Mouse (Mus musculus) heart, embryonic 12.5 days (tissue): Measurements from ENCODE around the gene Dynlt1f. TPM values are rescaled to one million over a fixed set of nuclear protein-coding genes. Genes with fewer than 3 reads are reported as not detected.
"Not testable (repeated sequence)": the region's sequence is repeated elsewhere in the genome, so short reads cannot be mapped to it uniquely, and the experiment has no call there.

Source experiments
- ATAC-seq: fragments of 200-750 bp; cut with Nextera tagmentation; 2 replicates; pipeline ENCODE4 v1.8.0; 2017; ENCODE audit warnings: moderate TSS enrichment, moderate library complexity; ENCODE audit not compliant: insufficient number of reproducible peaks, low FRiP score
- H3K27ac ChIP-seq: fragments of 300-500 bp; sonication (generic); 2 replicates; pipeline ENCODE4 v1.5.1; 2016; ENCODE audit warnings: mild to moderate bottlenecking, moderate library complexity; ENCODE audit not compliant: poor library complexity, severe bottlenecking
- H3K27me3 ChIP-seq: fragments of 300-500 bp; sonication (generic); replicated peaks from 2 replicates; pipeline ENCODE4 v1.6.1; 2016; ENCODE audit warnings: mild to moderate bottlenecking, moderate library complexity
- H3K36me3 ChIP-seq: fragments of 300-500 bp; sonication (generic); 2 replicates; pipeline ENCODE4 v1.6.1; 2016; ENCODE audit warnings: mild to moderate bottlenecking, moderate library complexity
- H3K4me1 ChIP-seq: fragments of 300-500 bp; sonication (generic); replicated peaks from 2 replicates; pipeline ENCODE4 v1.6.1; 2016; ENCODE audit warnings: mild to moderate bottlenecking
- H3K4me2 ChIP-seq: fragments of 300-500 bp; sonication (generic); 2 replicates; pipeline ENCODE4 v1.6.1; 2016; ENCODE audit warnings: mild to moderate bottlenecking, moderate library complexity
- H3K4me3 ChIP-seq: fragments of 300-500 bp; sonication (generic); 2 replicates; pipeline ENCODE4 v1.5.1; 2016; ENCODE audit warnings: mild to moderate bottlenecking
- H3K9ac ChIP-seq: fragments of 300-500 bp; sonication (generic); 2 replicates; pipeline ENCODE4 v1.6.1; 2016; ENCODE audit warnings: mild to moderate bottlenecking, moderate library complexity
- H3K9me3 ChIP-seq: fragments of 300-500 bp; sonication (generic); replicated peaks from 2 replicates; pipeline ENCODE4 v1.6.1; 2016; ENCODE audit warnings: mild to moderate bottlenecking, moderate library complexity
- WGBS: fragments of 180-500 bp; shearing (Covaris S2); methylation state at CpG from one replicate; pipeline ENCODE4 v1.1.7; 2016; 5-methylcytosine and 5-hydroxymethylcytosine counted together
- polyA plus RNA-seq: library from polyadenylated mRNA; unstranded; fragments of >200 nt; fragmentation: Nextera tagmentation; extraction: Ambion mirVana; gene quantifications from 2 replicates; pipeline ENCODE4 v1.2.1, GENCODE M21; 2016

Dynlt1f gene
- polyA plus RNA-seq, 1 experiment from 2014 or later: 215 TPM

DNA sequence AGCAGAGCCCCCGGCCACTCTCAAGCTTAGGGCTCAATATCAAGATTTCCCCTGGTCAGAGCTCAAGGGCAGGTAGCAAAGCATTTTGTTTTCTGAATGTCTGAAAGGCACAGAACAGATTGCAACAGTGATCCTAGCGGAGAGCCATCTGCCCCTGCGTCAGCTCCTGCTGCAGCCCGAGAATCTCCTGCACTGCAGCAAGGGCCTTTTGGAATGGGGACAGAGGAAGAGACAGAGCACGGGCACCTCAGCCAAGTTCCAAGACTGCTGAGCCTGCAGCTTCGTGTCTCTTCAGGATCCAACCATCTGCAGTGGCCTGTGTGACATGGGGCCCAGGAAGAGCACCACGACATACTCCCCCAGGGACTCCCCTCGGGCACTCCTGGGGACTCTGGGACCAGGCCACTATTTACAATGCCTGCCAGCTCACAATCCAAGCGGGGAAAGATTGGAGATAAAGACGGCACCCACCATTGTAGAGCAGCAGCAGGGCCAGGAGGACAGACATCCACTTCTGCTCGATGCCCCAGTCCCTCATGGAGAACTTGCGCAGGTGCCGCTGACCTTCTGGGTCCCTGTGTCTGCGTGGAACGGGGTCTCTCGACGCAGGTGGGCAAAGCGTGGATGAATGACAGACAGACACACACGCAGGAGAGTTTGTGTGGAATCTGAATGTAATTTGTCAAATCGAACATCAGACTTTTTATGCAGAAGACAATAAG is 34.8 kb downstream of the Dynlt1f start:
- not testable (repeated sequence) for H3K9me3 ChIP-seq, H3K4me1 ChIP-seq, H3K4me3 ChIP-seq, H3K36me3 ChIP-seq, H3K27me3 ChIP-seq, H3K27ac ChIP-seq, H3K4me2 ChIP-seq, H3K9ac ChIP-seq, ATAC-seq
- 80% methylated on average over 18 of the region's 20 CpGs for WGBS

DNA sequence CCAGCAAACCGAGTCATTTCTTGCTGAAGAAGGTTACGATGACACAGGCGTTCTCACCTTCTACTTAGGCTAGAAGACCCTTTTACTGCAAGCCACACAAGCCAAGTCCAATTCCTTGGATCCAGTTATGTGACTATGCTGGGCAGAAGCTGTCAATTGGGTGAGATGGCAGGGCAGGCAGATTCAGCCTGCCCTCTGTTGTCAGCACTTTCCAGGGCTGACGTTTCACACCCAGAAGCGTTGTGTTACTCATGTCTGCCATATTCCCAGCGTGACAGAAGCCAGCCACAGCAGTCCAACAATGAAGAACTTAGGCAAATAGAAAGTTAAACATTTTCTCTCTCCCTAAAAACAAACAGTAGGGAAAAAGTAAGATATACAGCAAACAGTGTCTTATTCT is 35.7 kb downstream of the Dynlt1f start:
- not testable (repeated sequence) for H3K27ac ChIP-seq, H3K27me3 ChIP-seq, H3K9me3 ChIP-seq

DNA sequence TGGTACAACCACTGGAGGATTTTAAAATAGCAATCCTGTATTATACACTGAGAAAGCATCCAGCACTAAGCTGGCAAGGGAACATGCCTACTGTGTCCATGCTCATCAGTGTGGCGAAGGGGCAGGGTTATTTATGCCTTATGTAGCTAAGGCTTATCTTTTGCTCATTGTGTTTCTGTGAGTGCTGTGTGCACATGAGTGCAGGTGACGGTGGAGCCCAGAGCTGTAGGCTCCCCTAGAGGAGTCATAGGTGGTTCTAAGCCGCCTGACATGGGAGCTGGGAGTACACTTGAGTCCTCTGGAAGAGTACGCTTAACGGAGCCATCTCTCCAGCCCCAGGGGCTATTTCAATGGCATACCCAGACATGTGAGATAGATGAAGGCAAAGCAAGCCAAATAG is 36.4 kb downstream of the Dynlt1f start:
- WGBS: 82% methylated on average over 5 of the region's 5 CpGs
- H3K4me2 ChIP-seq, H3K36me3 ChIP-seq, H3K27me3 ChIP-seq, H3K4me1 ChIP-seq, H3K9ac ChIP-seq, H3K9me3 ChIP-seq, ATAC-seq, H3K27ac ChIP-seq, H3K4me3 ChIP-seq: not testable (repeated sequence)

More for the DNA sequence above, 35.7 kb downstream of the Dynlt1f start:
- not testable (repeated sequence) for ATAC-seq, H3K4me1 ChIP-seq, H3K4me3 ChIP-seq, H3K4me2 ChIP-seq, H3K36me3 ChIP-seq, H3K9ac ChIP-seq
- WGBS: 57% methylated on average over 6 of the region's 6 CpGs

DNA sequence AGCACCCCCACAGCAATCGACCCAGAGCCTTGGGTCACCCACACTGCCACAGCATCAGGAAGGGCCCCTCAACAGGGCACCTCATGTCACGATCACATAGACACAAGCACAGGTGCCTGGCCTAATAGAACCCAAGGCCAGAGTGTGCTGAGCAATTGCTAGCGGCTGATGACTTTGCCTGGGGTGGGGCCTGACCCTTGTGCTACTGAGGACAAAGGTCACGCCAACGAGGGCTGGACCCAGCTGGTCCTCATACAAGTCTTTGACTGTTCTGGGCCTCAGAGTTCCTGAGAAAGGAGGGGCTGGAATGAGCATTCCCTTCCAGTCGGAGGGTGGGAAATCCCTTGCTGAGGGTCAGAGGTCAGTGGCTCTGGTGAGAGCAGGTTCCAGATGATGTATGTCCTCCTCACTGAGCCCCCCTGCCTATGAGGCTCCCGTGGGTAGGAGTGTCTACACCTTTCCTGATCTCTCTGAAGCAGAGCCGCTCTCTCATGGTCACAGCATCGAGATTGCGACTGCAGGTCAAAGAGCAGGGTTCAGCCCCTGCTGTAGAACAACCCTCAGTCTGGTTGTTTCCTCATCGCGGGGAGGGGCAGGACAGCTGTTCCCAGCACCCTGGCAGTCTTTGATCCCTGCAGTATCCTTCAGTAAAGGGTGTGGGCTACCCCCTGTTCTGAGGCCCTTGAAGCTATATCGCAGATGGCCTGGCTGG is 37.9 kb downstream of the Dynlt1f start:
- ATAC-seq, H3K9ac ChIP-seq, H3K4me3 ChIP-seq, H3K4me1 ChIP-seq, H3K36me3 ChIP-seq, H3K9me3 ChIP-seq, H3K4me2 ChIP-seq, H3K27ac ChIP-seq, H3K27me3 ChIP-seq: not testable (repeated sequence)
- 64% methylated on average over 8 of the region's 13 CpGs for WGBS

DNA sequence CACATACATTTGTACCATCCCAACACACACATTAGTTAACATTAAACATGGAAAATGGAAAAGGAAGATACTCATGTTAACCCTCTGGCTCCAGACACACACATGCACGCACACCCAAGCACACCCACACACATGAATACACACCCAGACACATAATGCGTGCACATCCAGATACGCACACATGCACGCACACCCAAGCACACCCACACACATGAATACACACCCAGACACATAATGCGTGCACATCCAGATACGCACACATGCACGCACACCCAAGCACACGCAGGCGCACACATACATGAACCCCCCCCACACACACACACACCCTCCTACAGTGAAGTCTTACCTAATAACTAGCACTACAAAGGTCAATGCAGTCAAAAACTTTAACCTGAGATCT is 39.0 kb downstream of the Dynlt1f start:
- not testable (repeated sequence) for H3K36me3 ChIP-seq, H3K9me3 ChIP-seq, ATAC-seq, H3K4me3 ChIP-seq, H3K4me1 ChIP-seq, H3K27me3 ChIP-seq, H3K9ac ChIP-seq, H3K27ac ChIP-seq, H3K4me2 ChIP-seq
- 94% methylated on average over 9 of the region's 9 CpGs for WGBS

DNA sequence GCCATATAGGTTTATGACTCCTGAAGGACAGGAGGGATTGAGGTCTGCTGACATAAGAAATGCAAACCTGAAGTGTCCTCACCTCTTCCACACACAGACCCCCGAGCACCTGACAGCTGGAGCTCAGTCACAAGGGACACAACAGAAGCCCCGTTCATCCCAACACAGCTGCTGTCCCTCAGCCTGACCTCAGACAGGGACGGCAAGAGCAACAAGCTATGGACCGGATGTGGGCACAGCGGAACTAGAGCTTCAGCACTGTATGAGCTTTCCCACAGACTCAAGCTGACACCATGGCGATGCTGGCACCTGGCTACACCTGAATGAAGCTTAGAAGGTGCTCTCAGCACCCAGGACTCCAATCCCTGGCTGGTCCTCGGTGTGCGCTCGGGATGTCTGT is 41.4 kb downstream of the Dynlt1f start:
- not testable (repeated sequence) for H3K9me3 ChIP-seq, H3K27ac ChIP-seq, H3K4me1 ChIP-seq, H3K27me3 ChIP-seq, ATAC-seq, H3K9ac ChIP-seq, H3K4me3 ChIP-seq, H3K36me3 ChIP-seq, H3K4me2 ChIP-seq
- 91% methylated on average over 5 of the region's 9 CpGs for WGBS

DNA sequence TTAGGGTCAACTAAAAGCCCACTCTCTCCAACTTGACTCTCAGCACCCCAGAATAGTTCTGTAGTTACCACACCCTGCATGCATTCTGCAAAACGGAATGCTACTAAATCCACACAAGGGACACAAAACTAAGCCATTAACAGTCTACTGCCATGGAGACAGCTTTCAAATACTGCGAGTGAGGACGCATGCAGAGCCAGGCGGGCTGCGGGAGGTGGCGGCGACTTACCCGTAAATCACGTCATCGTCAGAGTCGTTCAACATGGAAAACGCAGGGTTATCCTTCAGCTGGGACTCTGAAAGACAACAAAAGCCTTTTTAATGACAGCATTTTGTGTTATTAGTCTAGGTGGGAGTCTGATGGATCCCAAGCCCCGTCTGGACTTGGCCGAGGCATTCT is 42.2 kb downstream of the Dynlt1f start:
- not testable (repeated sequence) for H3K4me3 ChIP-seq, H3K36me3 ChIP-seq, H3K4me1 ChIP-seq, H3K27ac ChIP-seq, ATAC-seq, H3K9me3 ChIP-seq, H3K27me3 ChIP-seq, H3K9ac ChIP-seq, H3K4me2 ChIP-seq
- 84% methylated on average over 11 of the region's 14 CpGs for WGBS

DNA sequence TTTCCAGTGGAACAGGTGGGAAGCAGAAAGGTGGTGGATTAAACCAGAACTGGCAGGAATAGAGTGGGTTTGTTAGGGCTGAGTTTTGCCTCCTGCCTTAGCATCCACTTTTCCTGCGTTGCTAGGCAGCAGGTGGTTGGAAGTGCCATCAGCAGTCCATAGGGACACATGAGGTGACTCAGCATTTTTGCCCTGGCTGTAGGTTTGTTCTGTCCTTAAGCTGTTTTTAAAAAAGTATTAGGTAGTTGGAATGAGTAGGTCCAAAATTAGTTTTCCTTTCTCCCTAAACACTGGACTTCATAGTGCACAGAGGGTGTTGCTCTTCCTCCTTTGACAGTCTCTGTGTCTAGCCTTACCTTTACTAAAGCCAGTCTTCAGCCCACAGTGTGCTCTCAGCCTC is 50.4 kb downstream of the Dynlt1f start:
- H3K9ac ChIP-seq, H3K4me3 ChIP-seq, H3K4me2 ChIP-seq, H3K9me3 ChIP-seq, H3K36me3 ChIP-seq, ATAC-seq, H3K27ac ChIP-seq, H3K4me1 ChIP-seq, H3K27me3 ChIP-seq: not testable (repeated sequence)
- 76% methylated on average over 1 of the region's 1 CpGs for WGBS

DNA sequence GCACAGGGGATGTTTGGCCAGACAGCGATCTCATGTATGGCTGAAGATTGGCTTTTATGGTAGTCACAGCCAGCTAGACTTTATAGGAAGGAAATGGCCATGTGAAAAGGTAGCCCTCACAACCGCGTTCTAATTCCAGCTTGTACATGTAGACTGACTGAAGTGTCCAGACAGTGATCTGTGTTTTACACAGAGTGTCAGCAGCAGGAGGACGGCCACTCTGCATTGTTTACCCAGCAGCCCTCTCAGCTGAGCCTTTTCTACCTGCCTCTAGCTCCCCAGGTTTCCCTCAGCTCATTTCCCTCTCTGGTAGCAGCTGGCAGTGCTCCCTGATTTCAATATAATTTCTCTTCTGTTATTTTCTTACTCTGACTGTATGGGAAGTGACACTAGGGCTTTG is 53.5 kb downstream of the Dynlt1f start:
- not testable (repeated sequence) for H3K9me3 ChIP-seq, H3K27me3 ChIP-seq, H3K27ac ChIP-seq, H3K36me3 ChIP-seq, H3K9ac ChIP-seq, ATAC-seq, H3K4me1 ChIP-seq
- Histone ChIP-seq H3K4me3 (peak overlapping the region; percentile 29; the same call in 1 of the 2 replicates), H3K4me2 (peak overlapping the region; percentile 44; the same call in 1 of the 2 replicates)
- 0% methylated on average over 3 of the region's 4 CpGs for WGBS

DNA sequence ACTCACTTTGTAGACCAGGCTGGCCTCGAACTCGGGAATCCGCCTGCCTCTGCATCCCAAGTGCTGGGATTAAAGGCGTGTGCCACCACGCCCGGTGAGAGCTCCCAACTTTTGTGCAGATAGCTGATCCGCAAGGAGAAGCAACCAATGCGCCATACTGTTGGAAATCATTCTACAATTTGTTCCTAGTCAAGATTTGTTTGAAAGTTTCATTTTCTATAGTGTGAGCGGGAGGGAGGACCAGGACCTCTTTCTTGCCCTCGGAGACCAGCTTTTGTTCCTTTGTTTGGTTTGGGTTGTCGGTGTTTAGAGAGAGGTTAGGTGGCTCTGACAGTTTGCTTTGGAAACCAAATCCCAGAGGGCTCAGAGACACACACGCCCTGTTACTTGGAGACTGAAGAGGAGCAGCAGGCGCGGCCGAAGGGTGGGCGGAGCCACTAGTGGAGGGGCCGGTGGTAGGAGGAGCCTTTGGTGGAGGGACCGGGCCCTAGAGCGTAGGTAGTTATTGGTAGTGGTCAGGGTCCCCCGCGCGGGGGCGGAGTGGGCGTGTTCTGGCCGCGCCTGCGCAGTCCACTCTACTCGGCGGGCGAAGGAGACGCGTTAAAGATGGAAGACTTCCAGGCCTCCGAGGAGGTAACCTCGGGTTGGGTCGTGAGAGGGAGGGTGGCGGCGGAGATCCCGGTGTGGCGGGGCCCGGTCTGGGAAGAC is 54.3 kb downstream of the Dynlt1f start, which contains the start of gene Dynlt1c:
TSS of gene Dynlt1c (plus strand) at position 468 of the 708 bp plus-strand sequence.
- whole genome bisulfite sequencing: 15% methylated on average over 27 of the region's 40 CpGs
- not testable (repeated sequence) for H3K9me3 ChIP-seq, H3K4me1 ChIP-seq, H3K36me3 ChIP-seq, H3K27me3 ChIP-seq, H3K27ac ChIP-seq
- H3K4me3 ChIP-seq: peak within 1 kb of the TSS; percentile 47
- peak within 1 kb of the TSS; percentile 56; the same call in 1 of the 2 replicates for H3K9ac ChIP-seq
- H3K4me2 ChIP-seq: peak within 1 kb of the TSS; percentile 63
- ATAC-seq: peak; percentile 97

DNA sequence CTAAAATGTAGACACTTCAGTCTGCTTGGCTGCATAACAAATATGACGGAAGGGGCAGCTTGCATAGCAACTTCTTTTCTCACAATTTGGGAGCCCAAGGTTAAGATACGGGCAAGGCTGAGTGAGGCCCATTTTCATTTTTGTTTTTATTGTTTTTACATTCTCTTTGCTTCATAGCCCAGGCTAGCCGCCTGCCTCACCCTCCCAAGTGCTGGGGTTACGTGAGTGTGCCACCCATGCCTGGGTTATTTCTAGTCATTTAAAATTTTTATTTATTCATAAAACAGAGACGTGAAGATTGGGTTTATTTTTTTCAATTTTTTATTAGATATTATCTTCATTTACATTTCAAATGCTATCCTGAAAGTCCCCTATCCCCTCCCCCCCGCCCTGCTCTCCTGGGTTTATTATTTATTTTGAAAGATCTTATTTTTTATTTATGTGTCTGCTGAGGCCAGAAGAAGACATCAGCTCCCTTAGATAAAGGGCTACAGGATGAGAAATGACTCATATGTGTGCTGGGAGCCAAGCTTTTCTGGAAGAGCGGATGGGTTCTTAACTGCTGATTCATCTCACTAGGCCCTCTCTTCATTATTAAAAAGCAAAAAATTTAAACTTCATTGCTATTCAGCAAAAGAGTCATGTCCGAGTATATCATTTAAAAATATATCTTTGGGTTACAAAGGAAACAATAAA is 55.3 kb downstream of the Dynlt1f start:
- H3K4me1 ChIP-seq, H3K9me3 ChIP-seq: not testable (repeated sequence)
- 87% methylated on average over 7 of the region's 8 CpGs for WGBS

More for the DNA sequence above, 55.3 kb downstream of the Dynlt1f start:
- not testable (repeated sequence) for H3K4me2 ChIP-seq, H3K4me3 ChIP-seq, H3K9ac ChIP-seq, H3K27ac ChIP-seq, H3K36me3 ChIP-seq, ATAC-seq, H3K27me3 ChIP-seq
